Mouse (Mus musculus) frontal cortex, adult (tissue): ENCODE measurements around the gene Kiz.

Experiments used
- ATAC-seq: cut with Nextera tagmentation; 2 replicates; pipeline ENCODE4 v1.9.2; 2017; ENCODE audit warnings: mild to moderate bottlenecking, moderate library complexity, mixed read lengths; ENCODE audit not compliant: low TSS enrichment

Kiz gene

GRCm38 (mm10) chr2:146865781-146866180 lies 10.1 kb downstream of the Kiz start:
- ATAC-seq: no peak

GRCm38 (mm10) chr2:146871300-146872269 lies 15.9 kb downstream of the Kiz start:
- ATAC-seq: no peak

DNA sequence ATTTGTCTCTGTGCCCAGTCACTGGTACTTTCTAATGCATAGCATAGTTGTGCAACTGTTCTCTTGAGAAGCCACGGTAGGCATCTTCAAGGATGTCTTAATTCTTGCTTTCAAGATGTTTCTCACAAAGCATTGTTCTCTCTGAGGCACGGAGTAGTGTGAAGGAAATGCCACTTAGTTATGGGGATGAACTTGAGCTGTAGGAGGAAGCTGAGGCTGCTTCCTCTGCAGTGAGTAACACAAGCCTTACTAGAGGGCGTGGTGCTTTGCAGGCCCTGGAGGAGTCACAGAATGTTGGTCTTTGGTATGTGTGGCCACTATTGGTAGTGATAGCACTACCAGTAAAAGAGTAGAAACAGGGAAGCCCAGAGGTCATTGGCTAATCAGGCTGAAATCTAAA lies 17.0 kb downstream of the Kiz start:
- ATAC-seq: no peak

DNA sequence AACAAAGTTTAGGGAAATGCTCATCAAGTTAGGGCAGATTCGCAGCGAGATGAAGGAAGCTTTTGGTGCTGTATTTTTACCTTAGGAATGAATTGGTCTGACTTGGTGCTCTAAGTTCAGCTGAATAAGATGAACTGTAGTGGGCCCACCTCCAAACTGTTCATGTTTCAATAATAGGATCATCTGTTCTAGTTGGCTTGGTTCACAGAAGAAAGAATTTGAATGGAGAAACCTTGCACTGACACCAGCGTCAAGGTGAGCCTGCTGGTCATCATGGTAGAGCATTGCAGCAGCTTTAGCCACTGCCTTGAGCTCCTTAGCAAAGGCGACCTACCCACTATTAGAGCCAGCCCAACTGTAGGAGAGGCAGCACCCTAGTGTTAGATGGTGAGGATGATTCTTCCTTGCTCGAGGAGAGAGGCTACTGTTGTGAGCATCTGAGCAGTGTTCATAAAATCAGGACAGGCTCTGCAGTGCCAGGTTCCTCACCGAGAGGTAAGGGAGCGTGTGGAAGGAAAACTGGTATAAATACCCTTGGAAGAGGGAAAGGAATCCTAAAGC lies 18.3 kb downstream of the Kiz start:
- no peak for ATAC-seq

DNA sequence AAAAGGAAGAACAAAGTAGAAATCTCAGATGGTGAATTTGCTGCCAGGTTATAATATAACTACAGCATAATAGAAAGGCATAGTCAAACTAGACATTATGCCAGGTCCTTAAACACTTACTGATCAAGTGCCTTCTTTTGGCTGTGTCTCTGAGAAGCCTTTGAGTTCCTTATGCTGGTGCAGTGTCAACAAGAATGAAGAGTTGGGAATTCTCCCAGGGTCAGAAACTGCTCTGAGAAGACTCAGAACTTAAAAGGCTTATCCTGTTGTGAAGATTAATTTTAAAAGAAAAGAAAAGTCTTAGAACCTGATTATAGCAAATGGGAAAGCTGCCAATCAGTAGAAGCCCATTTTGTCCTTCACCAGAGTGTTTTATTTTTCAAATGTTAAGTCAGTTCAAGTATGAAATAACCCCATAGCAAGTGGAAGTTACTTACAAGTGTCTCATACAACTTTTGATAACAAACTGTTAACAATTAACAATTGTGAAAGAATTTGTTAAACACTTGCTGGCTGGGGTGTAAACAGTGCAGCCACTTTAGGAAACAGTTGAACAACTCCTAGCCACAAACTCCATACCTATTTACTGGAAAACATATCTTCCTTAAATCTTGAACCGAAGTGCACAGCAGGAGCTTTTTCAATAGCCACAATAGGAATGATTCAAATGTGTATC lies 21.9 kb downstream of the Kiz start:
- no peak for ATAC-seq

GRCm38 (mm10) chr2:146881623-146882022 lies 26.0 kb downstream of the Kiz start:
- no peak for ATAC-seq

GRCm38 (mm10) chr2:146884291-146884855 lies 28.7 kb downstream of the Kiz start:
- peak; percentile 48 for ATAC-seq

DNA sequence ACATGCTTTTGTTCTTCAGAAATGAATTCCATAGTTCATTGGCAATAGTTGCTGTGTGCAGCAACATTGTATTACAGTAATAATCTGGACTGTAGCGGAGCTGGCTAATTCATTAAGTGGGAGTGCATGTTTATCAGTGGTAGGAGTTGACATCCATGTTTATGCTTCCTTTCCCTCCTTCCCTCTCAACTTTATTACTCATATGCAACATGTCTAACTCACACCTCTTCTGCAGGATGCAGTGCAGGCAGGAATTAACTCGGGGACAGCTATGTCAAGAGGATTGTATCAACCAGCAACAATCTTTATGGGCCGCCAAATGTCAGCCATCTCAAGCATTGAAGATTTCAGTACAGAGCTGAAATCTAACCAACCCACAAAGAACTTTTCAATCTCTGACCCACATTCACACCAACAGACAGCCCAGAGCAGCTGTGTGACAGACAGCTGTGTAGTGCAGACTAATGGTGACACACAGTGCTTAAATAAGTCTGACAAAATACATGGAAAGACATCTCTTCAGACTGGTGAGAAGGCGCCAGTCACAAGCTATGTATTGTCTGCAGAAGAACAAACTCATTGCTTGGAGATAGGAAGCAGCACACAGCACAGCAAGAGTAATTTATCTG lies 33.2 kb downstream of the Kiz start:
- no peak for ATAC-seq

- no peak for ATAC-seq
Measured at GRCm38 (mm10) chr2:146898977-146899376, 43.3 kb downstream of the Kiz start.

DNA sequence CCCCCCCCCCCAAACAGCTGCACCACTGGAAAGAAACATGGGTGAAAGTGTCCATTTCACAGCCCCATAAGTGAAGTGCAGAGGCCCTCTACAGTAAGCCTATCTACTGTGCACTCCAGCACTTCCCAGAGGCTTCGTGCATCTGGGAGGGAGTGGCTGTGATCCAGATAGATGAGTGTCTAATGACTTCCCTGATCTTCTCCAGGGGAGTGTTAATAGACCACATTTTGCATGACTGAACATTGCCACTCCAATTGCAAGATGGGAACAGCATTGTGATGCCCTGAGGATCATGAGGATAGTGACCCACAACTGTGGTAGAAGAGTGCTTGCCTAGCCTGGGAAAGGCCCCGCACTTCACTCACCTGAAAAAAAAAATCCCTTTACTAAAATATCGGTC lies 60.4 kb downstream of the Kiz start:
- no peak for ATAC-seq

DNA sequence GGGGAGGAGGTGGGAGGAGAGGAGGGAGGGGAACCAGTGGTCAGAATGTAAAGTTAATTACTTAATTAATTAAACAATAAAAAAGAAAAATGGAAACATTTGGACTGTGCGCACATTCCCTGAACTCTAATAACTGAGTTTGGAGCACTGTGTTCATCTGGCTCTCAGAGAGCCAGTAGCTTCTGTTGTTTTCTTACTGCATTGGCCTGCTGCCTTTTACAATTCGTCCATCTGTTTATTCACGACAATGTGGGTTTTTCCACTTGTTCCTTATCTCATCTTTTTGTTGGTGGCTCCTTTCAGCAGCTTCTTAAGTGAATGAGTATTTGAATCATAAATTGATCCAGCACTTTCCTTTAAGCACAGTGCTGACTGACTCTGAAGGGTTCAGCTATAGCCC lies 62.1 kb downstream of the Kiz start:
- no peak for ATAC-seq

DNA sequence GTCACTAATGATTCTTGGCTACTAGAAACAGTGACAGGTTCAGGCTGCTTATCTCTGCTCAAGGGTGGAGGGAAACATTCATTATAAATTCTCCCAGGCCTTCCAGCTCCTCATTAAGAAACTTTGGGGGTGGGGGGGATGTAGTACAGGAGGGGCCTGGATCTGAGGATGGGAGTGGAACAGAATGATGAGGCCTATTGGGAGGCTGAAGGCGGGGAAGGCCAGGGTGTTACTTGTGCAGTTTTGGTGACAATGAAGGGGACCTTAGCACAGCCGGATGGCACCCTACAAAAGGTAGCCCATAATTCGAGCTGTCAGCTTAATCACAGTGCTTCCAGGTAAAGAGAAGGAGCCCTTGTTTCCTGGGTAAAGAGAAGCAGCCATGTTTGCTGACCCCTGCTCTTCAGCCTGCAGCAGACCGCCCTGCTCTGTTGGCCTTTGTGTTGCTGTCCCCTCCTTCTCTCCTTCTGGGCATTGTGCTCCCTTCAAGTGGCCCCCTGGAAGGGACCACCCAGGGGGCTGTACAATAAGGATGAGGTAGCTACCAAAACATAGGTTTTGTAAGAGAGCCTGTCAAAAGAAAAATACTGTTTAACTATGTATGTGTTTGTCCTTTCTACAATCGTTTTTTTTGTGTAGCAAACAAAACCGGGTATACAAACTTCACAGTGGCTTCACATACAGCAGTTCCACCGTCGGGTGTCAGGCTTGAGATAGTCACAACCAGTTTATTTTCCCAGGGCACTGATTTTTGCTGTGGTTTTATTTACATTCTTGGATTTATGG lies 64.9 kb downstream of the Kiz start:
- no peak for ATAC-seq

DNA sequence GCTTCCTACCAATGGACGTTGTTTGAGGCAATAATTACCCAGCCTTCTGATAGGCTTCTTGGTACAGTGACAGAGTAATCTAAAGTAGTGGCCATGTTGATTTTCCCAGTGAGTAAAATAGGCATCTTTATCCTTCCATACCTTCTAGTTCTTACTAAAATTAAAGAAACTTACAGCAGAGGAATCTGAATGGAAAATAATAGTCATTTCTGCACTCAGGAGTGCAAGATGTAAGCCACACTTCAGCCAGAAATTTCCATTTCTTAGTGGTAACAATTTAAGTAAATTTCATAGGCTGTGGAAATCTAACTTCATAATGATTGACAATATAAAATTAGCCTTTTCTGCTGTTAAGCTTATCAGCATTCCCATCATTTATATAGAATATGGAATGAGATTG lies 69.6 kb downstream of the Kiz start:
- ATAC-seq: no peak

GRCm38 (mm10) chr2:146925846-146926245 lies 70.2 kb downstream of the Kiz start:
- no peak for ATAC-seq

DNA sequence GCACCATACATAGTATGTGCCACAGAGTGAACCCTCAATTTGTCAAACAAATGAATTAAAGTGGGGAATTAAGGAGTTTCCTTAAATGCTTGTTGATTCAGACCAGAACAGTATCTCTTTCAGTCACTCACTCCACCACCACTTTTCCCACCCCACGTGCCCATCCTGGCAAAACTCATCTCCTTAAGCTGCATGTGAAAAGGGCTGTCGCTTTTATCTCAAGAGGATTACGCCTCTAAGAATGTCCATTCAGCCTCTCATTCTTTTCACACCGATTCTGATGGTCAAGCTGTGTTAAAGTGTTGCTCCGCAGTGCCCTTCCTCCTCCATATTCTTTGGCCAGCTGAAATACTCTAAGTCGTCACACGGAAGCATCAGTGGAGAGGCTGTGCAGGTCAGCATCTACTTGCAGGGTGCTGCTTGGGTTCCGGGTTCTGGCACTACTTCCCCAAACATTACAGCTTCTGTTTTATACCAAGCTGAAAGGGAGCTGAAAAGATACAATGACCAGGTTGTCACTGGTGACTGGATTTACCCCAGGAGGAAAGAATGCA lies 92.6 kb downstream of the Kiz start:
- no peak for ATAC-seq

DNA sequence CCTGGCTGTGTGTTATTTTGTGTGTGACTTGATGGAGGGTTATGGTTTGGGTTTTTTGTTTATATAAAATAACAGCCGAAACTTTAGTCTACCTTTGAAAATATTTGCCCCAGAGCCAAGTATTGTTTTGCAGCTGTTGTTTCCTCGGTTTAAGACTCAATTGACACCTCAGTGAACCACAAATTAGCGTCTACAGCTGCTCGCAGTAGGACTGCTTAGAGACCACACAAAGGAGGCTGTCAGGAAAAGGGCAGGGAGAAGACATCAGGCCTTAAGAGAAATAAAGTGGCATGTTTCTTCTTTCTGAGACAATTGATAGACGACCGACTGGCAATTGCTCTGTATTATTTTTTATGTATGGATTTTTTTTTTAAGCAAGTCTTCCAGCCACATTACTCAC lies 100.7 kb downstream of the Kiz start:
- ATAC-seq: no peak

DNA sequence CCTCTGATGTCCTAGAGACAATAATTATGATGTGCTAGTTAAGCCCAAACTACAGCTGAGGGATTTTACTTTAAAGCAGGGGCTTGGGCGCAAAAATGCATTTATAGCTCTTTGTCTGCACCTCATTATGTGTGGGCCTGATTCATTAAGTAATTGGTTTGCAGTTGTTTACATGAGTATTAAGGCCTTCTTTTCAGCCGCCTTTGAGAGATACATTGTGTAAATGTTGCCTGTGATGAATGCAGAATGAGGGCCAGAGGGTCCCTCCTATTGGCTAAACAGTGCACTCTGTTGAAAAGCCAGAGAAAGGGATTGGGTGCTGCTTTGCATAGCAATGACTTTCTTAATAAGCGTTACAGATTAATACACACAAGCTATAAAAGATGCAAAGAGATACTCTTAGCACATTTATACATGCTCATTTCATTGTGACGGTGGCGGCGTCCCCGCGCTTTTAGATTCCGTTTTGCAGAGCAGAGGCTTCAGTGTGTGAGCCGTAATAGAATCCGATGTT lies 102.8 kb downstream of the Kiz start:
- ATAC-seq: peak; percentile 56

- ATAC-seq: peak; percentile 81
Measured at GRCm38 (mm10) chr2:146958951-146959821, 103.5 kb downstream of the Kiz start.

- no peak for ATAC-seq
Measured at GRCm38 (mm10) chr2:146975024-146975423, 119.4 kb downstream of the Kiz start.
